Mouse (Mus musculus): ENCODE measurements at regions not wholly inside any gene's neighbourhood (a gene's known extent, or its start where the extent isn't known, plus 50 kb on each side); places are given as distances from the start of the nearest gene placed in this dataset.

- DNase-seq (ENCODE audit: low spot score) = no peak
These were observed 505.9 kb downstream of the Gm6685 start for GRCm38 (mm10) chr11:27833736-27834135.

GRCm38 (mm10) chr11:27799826-27800620 is 539.6 kb downstream of the Gm6685 start:
- no peak for DNase-seq (ENCODE audit: low spot score)

- no peak for DNase-seq (ENCODE audit: low spot score)
These were observed 585.8 kb downstream of the Gm6685 start for GRCm38 (mm10) chr11:27753913-27754218.

GRCm38 (mm10) chr11:27753212-27753912 is 586.3 kb downstream of the Gm6685 start:
- peak; percentile 47 for DNase-seq (ENCODE audit: low spot score)

- DNase-seq (ENCODE audit: low spot score) = no peak
These were observed 613.6 kb downstream of the Gm6685 start for GRCm38 (mm10) chr11:27726109-27726508.

GRCm38 (mm10) chr11:27721346-27721745 is 618.3 kb downstream of the Gm6685 start:
- no peak for DNase-seq (ENCODE audit: low spot score)

GRCm38 (mm10) chr11:27672436-27672835 is 667.2 kb downstream of the Gm6685 start:
- DNase-seq (ENCODE audit: low spot score) = no peak
